9 mouse cellular contexts compared by ENCODE assay signal in the genomic region with DNA sequence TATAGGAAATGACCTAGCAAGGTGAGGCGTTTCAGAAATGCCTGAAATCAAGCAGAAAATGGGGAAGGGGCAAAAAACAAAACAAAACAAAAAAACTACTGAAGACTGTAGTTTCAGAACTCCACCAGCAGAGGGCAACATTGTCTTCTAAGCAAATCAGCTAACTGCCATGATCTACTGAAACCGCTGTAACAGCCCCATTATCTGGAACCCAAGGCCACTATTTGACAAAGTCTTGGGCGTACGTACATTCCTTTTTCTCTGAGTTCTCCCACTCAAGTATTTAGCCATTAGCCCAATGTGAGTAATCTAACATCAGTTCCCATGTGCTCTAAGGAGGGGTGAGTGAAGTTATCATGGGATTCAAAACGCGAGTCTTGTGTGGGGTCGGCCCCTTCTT. TPM values are rescaled to one million over a fixed set of nuclear protein-coding genes. Genes with fewer than 3 reads are reported as not detected.
DNase-seq lines count a peak whose midpoint lies in the region; ATAC-seq lines count a peak whose summit lies in the region.
"Had no signal": no experiment of that assay in that cellular context is flagged by ENCODE, and none has a peak within 500 bp of the region (broad histone marks: within the 10 kb centered on the region; RNA-seq: fewer than 3 reads in every experiment).

No protein-coding gene starts in this region.

- ATAC-seq in heart, embryonic 11.5 days (replicated peaks; ENCODE audit: insufficient number of reproducible peaks, low FRiP score, low TSS enrichment) = no peak

- no peaks in the 10 kb centered on the region for H3K9me3 ChIP-seq in heart, embryonic 11.5 days (replicated peaks; ENCODE audit: control insufficient read depth, low read length)

- H3K27me3 ChIP-seq in heart, embryonic 11.5 days (ENCODE audit: control insufficient read depth, insufficient read depth, low read length) = no peaks in the 10 kb centered on the region

- peak; percentile 22 to 57 for DNase-seq in heart, adult 18-20 months
- peak; percentile 11 for DNase-seq in urinary bladder, postnatal 14 days (ENCODE audit: low spot score)
- DNase-seq in urinary bladder, adult 2 months (ENCODE audit: low spot score) = no peak
- peak; percentile 12 to 29 for DNase-seq in cerebellum, postnatal 25 days
- peak; percentile 27 to 47 for DNase-seq in kidney, postnatal 4 days
- DNase-seq in retina, postnatal 7 days (ENCODE audit: low read depth, low spot score) = peak; percentile 27
- no peak for DNase-seq in right cerebral cortex, postnatal 14 days

- WGBS in heart, embryonic 11.5 days (ENCODE audit: insufficient replicate concordance) = 53% methylated on average over 7 of the region's 7 CpGs

- H3K27ac ChIP-seq in heart, embryonic 11.5 days (ENCODE audit: low read depth, low read length) = no peak overlapping the region

- H3K4me1 ChIP-seq in heart, embryonic 11.5 days (ENCODE audit: control insufficient read depth, insufficient read depth, low read length) = no peaks in the 10 kb centered on the region

- no peak overlapping the region for H3K9ac ChIP-seq in heart, embryonic 11.5 days (ENCODE audit: low read depth, low read length)

- H3K4me2 ChIP-seq in heart, embryonic 11.5 days = no peak overlapping the region

- H3K4me3 ChIP-seq in heart, embryonic 11.5 days (ENCODE audit: low read depth, low read length) = no peak overlapping the region

- no peaks in the 10 kb centered on the region for H3K36me3 ChIP-seq in heart, embryonic 11.5 days (ENCODE audit: control insufficient read depth, insufficient read depth, low read length)

RNA-seq across cellular contexts. Expression of a gene that starts 11.4 kb away (rescaled TPM):
- total RNA-seq in heart, adult 18-20 months (2021) = not detected
- polyA plus RNA-seq in heart, embryonic 11.5 days (2014; fragmentation: Nextera tagmentation; extraction: Ambion mirVana) = not detected in 2 replicates
- not detected in 2 replicates for polyA plus RNA-seq in urinary bladder, adult 2 months (2012; rRNA removed)
- total RNA-seq: left cerebral cortex, postnatal 14 days had no signal

RNA-seq across cellular contexts. Expression of a gene that starts 30.0 kb away (rescaled TPM):
- 100 to 1,000 TPM; 141 to 153 TPM for total RNA-seq in heart, adult 18-20 months (2021)
- 387 and 411 TPM in 2 replicates for polyA plus RNA-seq in heart, embryonic 11.5 days (2014; fragmentation: Nextera tagmentation; extraction: Ambion mirVana)
- polyA plus RNA-seq in urinary bladder, adult 2 months (2012; rRNA removed) = 372 and 394 TPM in 2 replicates

RNA-seq across cellular contexts. Expression of a gene that starts 52.1 kb away (rescaled TPM):
- under 1 TPM in 1 of 2 experiments, not detected in 1; 0.44 TPM for total RNA-seq in heart, adult 18-20 months (2021)
- 0.07 TPM in 1 of 2 replicates, not detected in the other for polyA plus RNA-seq in heart, embryonic 11.5 days (2014; fragmentation: Nextera tagmentation; extraction: Ambion mirVana)
- 0.03 TPM in 2 replicates for polyA plus RNA-seq in urinary bladder, adult 2 months (2012; rRNA removed)

Comparison
In these comparisons a context has a peak if more than half of its experiments do, and no peak if none do; other contexts are left out.
1. DNase-seq: peak in heart, adult 18-20 months (2 of 2), urinary bladder, postnatal 14 days (single experiment), cerebellum, postnatal 25 days (2 of 2), kidney, postnatal 4 days (2 of 2) and retina, postnatal 7 days (single experiment); none in urinary bladder, adult 2 months (single experiment) and right cerebral cortex, postnatal 14 days (single experiment).